Mouse (Mus musculus) brain, embryonic 14.5 days (tissue): Measurements from ENCODE around the gene Efcab9.

Source experiments
- CTCF ChIP-seq: fragments of 200-500 bp; IDR thresholded peaks from 2 replicates; pipeline ENCODE4 v1.5.1; 2012; ENCODE audit warnings: inconsistent platforms, mild to moderate bottlenecking, moderate library complexity, borderline replicate concordance; ENCODE audit not compliant: insufficient read depth, insufficient read length; ENCODE audit errors: extremely low read depth
- POLR2A ChIP-seq: fragments of 200-500 bp; IDR thresholded peaks from 2 replicates; pipeline ENCODE4 v1.6.1; 2012; ENCODE audit warnings: mild to moderate bottlenecking, inconsistent platforms, borderline replicate concordance; ENCODE audit not compliant: poor library complexity, insufficient read depth, insufficient read length, severe bottlenecking; ENCODE audit errors: extremely low read depth

GRCm38 (mm10) chr11:32560015-32560770 lies 28.3 kb upstream of the Efcab9 start:
- TF ChIP-seq CTCF (no peak), POLR2A (no peak)
